Mouse (Mus musculus) stomach, adult 2 months (tissue): ENCODE data around the gene BB287469. TPM values are rescaled to one million over a fixed set of nuclear protein-coding genes. Genes with fewer than 3 reads are reported as not detected.

Source experiments
- polyA plus RNA-seq: library from polyadenylated mRNA; depleted of rRNA; stranded (reverse); fragments of >200 nt; gene quantifications from 2 replicates; pipeline ENCODE4 v1.2.3, GENCODE M21; 2012; rRNA removed

Gene BB287469
- not detected in 2 replicates for polyA plus RNA-seq

DNA sequence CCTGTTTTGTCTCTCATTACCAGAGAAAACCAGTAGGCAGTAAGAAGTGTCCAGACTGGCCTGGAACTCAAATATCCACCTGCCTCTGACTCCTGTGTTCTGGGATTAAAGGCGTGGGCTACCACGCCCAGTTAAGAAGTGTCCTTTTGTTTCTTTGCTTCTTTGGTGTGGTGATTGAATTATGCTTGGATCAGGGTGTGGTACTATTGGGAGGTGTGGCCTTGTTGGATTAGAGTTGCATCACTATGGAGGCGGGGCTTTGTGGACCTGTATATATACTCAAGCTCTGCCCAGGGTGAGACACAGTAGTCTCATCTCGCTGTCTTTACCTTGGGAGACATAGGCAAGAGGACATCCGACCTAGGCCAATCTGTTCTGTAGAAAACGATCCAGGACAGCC is at the start of gene BB287469:
Gene BB287469, plus strand, starts transcription at position 301 of the 400 bp plus-strand sequence.

DNA sequence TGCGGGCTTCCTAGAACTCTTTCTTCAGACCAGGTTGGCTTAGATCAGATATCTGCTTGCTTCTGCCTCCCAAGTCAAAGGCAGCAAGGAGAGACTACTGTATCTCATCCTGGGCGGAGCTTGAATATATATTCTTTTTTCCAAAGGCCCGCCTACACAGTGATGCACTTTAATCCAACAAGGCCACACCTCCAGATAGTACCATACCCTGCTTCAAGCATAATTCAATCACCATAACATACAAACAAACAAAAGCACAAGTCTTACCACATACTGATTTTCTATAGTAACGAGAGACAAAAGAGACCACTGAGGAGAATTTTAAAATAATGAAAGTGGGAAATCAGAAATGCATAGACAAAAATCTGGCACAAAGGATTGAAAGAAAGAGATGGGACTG is 40.7 kb upstream of the BB287469 start, which contains the start of gene Gm21319:
Gene Gm21319, minus strand, starts transcription at position 101 of the 400 bp plus-strand sequence.

DNA sequence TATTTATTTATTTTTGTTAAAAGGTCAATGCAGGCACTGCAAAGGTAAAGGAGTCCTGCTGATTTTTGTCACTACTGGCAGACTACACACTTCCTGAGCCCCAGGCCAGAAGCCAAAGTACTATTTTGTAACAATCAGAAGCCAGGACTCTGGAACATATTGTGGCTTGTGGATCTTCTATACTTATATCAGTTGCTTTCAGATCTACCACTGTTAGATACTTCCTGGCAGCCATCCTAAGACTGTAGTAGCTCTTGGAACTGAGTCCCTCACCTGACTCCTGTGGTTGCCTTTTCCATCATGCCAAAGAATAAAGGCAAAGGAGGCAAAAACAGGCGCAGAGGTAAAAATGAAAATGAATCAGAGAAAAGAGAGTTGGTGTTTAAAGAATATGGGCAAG is 21.2 kb upstream of the BB287469 start, which contains the start of gene Gm21936:
Gene Gm21936, plus strand, starts transcription at position 301 of the 400 bp plus-strand sequence.

DNA sequence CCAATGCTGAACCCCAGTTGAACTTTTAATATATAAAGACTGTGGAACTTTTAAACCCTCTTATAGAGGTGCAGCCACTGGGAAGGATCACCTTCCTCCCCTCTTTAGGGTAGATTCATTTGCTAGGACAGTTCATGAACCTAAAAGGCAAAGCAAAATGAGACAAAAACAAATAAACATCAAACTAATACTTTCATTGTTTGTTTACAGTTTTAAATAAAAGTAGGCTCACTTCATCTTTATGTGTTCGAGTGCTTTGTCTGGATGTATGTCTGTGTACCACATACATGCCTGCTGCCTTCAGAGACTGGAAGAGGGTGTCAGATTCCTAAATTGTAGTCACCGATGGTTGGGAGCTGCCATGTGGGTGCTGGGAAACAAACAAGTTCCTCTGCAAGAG is 25.9 kb downstream of the BB287469 start, which contains the start of gene Gm2001:
Gene Gm2001, minus strand, starts transcription at position 101 of the 400 bp plus-strand sequence.

Other genes with a start within 250 kb of the BB287469 start
- not detected in 2 replicates for gene Oog1, start 213.9 kb upstream of the BB287469 start, polyA plus RNA-seq
- gene Gm4027, start 197.7 kb upstream of the BB287469 start, polyA plus RNA-seq, result not detected in 2 replicates
- gene Gm16381, start 172.0 kb upstream of the BB287469 start, polyA plus RNA-seq, result not detected in 2 replicates
- gene Gm21319, start 40.8 kb upstream of the BB287469 start, polyA plus RNA-seq, result not detected in 2 replicates
- gene Gm21936, start 21.1 kb upstream of the BB287469 start, polyA plus RNA-seq, result not detected in 2 replicates
- not detected in 2 replicates for gene Gm2001, start 25.8 kb downstream of the BB287469 start, polyA plus RNA-seq
- gene Gm2016, start 57.5 kb downstream of the BB287469 start, polyA plus RNA-seq, result not detected in 2 replicates
- not detected in 2 replicates for gene Gm2022, start 78.8 kb downstream of the BB287469 start, polyA plus RNA-seq
- not detected in 2 replicates for gene Gm2035, start 103.3 kb downstream of the BB287469 start, polyA plus RNA-seq
- not detected in 2 replicates for gene Gm2042, start 137.5 kb downstream of the BB287469 start, polyA plus RNA-seq
- gene Gm2075, start 195.3 kb downstream of the BB287469 start, polyA plus RNA-seq, result not detected in 2 replicates
- gene Gm6803, start 202.2 kb downstream of the BB287469 start, polyA plus RNA-seq, result not detected in 2 replicates
- not detected in 2 replicates for gene Gm2056, start 210.4 kb downstream of the BB287469 start, polyA plus RNA-seq